Mouse (Mus musculus) midbrain, embryonic 11.5 days (tissue): Measurements from ENCODE around the gene 1700020D05Rik. TPM values are rescaled to one million over a fixed set of nuclear protein-coding genes. Genes with fewer than 3 reads are reported as not detected.
"Not testable (repeated sequence)": the region's sequence is repeated elsewhere in the genome, so short reads cannot be mapped to it uniquely, and the experiment has no call there.

ENCODE experiments used
- ATAC-seq: fragments of 200-750 bp; cut with Nextera tagmentation; 2 replicates; pipeline ENCODE4 v1.8.0; 2017; ENCODE audit warnings: moderate TSS enrichment, moderate library complexity; ENCODE audit not compliant: low FRiP score
- DNase-seq: peaks from one replicate; pipeline ENCODE4 v3.0.0; 2015; ENCODE audit warnings: low spot score; ENCODE audit errors: missing footprints
- H3K27ac ChIP-seq: fragments of 300-500 bp; sonication (generic); 2 replicates; pipeline ENCODE4 v1.5.1; 2014; ENCODE audit warnings: low read depth, low read length
- H3K27me3 ChIP-seq: fragments of 300-500 bp; sonication (generic); 2 replicates; pipeline ENCODE4 v1.6.1; 2014; ENCODE audit warnings: mild to moderate bottlenecking, low read length, moderate library complexity, mixed read lengths; ENCODE audit not compliant: control insufficient read depth, insufficient read depth
- H3K36me3 ChIP-seq: fragments of 300-500 bp; sonication (generic); 2 replicates; pipeline ENCODE4 v1.6.1; 2014; ENCODE audit warnings: mild to moderate bottlenecking, low read length, moderate library complexity, mixed read lengths; ENCODE audit not compliant: control insufficient read depth, insufficient read depth
- H3K4me1 ChIP-seq: fragments of 300-500 bp; sonication (generic); 2 replicates; pipeline ENCODE4 v1.6.1; 2014; ENCODE audit warnings: low read length; ENCODE audit not compliant: control insufficient read depth, insufficient read depth
- H3K4me2 ChIP-seq: fragments of 300-500 bp; sonication (generic); 2 replicates; pipeline ENCODE4 v1.6.1; 2014; ENCODE audit warnings: mild to moderate bottlenecking, moderate library complexity
- H3K4me3 ChIP-seq: fragments of 300-500 bp; sonication (generic); 2 replicates; pipeline ENCODE4 v1.5.1; 2014; ENCODE audit warnings: low read depth, low read length
- H3K9ac ChIP-seq: fragments of 300-500 bp; sonication (generic); 2 replicates; pipeline ENCODE4 v1.6.1; 2014; ENCODE audit warnings: low read length
- H3K9me3 ChIP-seq: fragments of 300-500 bp; sonication (generic); 2 replicates; pipeline ENCODE4 v1.6.1; 2016; ENCODE audit warnings: low read length; ENCODE audit not compliant: control insufficient read depth
- WGBS: fragments of 180-500 bp; shearing (Covaris S2); extraction: QIAGEN DNeasy Blood & Tissue Kit; methylation state at CpG from one replicate; pipeline ENCODE4 v1.1.7; 2014; 5-methylcytosine and 5-hydroxymethylcytosine counted together
- polyA plus RNA-seq: library from polyadenylated mRNA; unstranded; fragments of >200 nt; fragmentation: Nextera tagmentation; extraction: Ambion mirVana; gene quantifications from 2 replicates; pipeline ENCODE4 v1.2.1, GENCODE M21; 2014

1700020D05Rik gene
- polyA plus RNA-seq, 1 experiment from 2014 or later: not detected

- WGBS: 95% methylated on average over 2 of the region's 2 CpGs
- no peak for ATAC-seq
- H3K4me1 ChIP-seq: no peaks in the 10 kb centered on the region
- no peaks in the 10 kb centered on the region for H3K9me3 ChIP-seq
- no peak overlapping the region for H3K27ac ChIP-seq
- H3K4me3 ChIP-seq: no peak overlapping the region
- no peak overlapping the region for H3K4me2 ChIP-seq
- peaks cover 2% of the 10 kb centered on the region; the same call in 1 of the 2 replicates for H3K36me3 ChIP-seq
- H3K27me3 ChIP-seq: no peaks in the 10 kb centered on the region
- H3K9ac ChIP-seq: no peak overlapping the region
- no peak for DNase-seq
Observed at GRCm38 (mm10) chr19:5500330-5500875, 3.2 kb downstream of the 1700020D05Rik start.

GRCm38 (mm10) chr19:5496052-5496370 is 7.6 kb downstream of the 1700020D05Rik start:
- DNase-seq (no peak), ATAC-seq (no peak)
- 92% methylated on average over 16 of the region's 16 CpGs for WGBS
- peaks cover 14% of the 10 kb centered on the region for H3K36me3 ChIP-seq
- no peaks in the 10 kb centered on the region for H3K27me3 ChIP-seq
- H3K27ac ChIP-seq: no peak overlapping the region
- H3K9me3 ChIP-seq: no peaks in the 10 kb centered on the region
- H3K4me2 ChIP-seq: no peak overlapping the region
- no peak overlapping the region for H3K4me3 ChIP-seq
- H3K4me1 ChIP-seq: peaks cover 12% of the 10 kb centered on the region
- no peak overlapping the region for H3K9ac ChIP-seq

- Histone ChIP-seq H3K4me3 (no peak overlapping the region), H3K27me3 (no peaks in the 10 kb centered on the region), H3K27ac (no peak overlapping the region), H3K36me3 (peaks cover 14% of the 10 kb centered on the region), H3K4me2 (no peak overlapping the region), H3K9me3 (no peaks in the 10 kb centered on the region), H3K4me1 (peaks cover 12% of the 10 kb centered on the region), H3K9ac (no peak overlapping the region)
- DNase-seq (peak; percentile 89), ATAC-seq (no peak)
- WGBS: 83% methylated on average over 12 of the region's 12 CpGs
Observed at GRCm38 (mm10) chr19:5495353-5496051, 8.1 kb downstream of the 1700020D05Rik start.

GRCm38 (mm10) chr19:5494314-5494713 is 9.3 kb downstream of the 1700020D05Rik start:
- ATAC-seq (no peak), DNase-seq (no peak)
- Histone ChIP-seq H3K27me3 (no peaks in the 10 kb centered on the region), H3K9me3 (no peaks in the 10 kb centered on the region), H3K4me1 (peaks cover 19% of the 10 kb centered on the region), H3K36me3 (peaks cover 14% of the 10 kb centered on the region), H3K9ac (no peak overlapping the region), H3K4me2 (no peak overlapping the region), H3K4me3 (no peak overlapping the region), H3K27ac (no peak overlapping the region)
- 88% methylated on average over 3 of the region's 3 CpGs for WGBS

GRCm38 (mm10) chr19:5493301-5493721 is 10.3 kb downstream of the 1700020D05Rik start:
- not testable (repeated sequence) for H3K9me3 ChIP-seq, H3K9ac ChIP-seq, H3K27me3 ChIP-seq, H3K4me2 ChIP-seq, ATAC-seq, H3K27ac ChIP-seq, DNase-seq, H3K4me3 ChIP-seq
- 66% methylated on average over 9 of the region's 9 CpGs for WGBS
- Histone ChIP-seq H3K36me3 (peaks cover 14% of the 10 kb centered on the region), H3K4me1 (peaks cover 24% of the 10 kb centered on the region)

- Histone ChIP-seq H3K9ac (no peak overlapping the region), H3K27ac (no peak overlapping the region), H3K9me3 (no peaks in the 10 kb centered on the region), H3K4me2 (no peak overlapping the region), H3K4me3 (no peak overlapping the region), H3K27me3 (no peaks in the 10 kb centered on the region), H3K4me1 (peaks cover 25% of the 10 kb centered on the region), H3K36me3 (peaks cover 14% of the 10 kb centered on the region)
- DNase-seq (no peak), ATAC-seq (no peak)
- 92% methylated on average over 4 of the region's 4 CpGs for WGBS
Observed at GRCm38 (mm10) chr19:5492641-5493040, 10.9 kb downstream of the 1700020D05Rik start.

GRCm38 (mm10) chr19:5490898-5491708 is 12.5 kb downstream of the 1700020D05Rik start:
- ATAC-seq (peak; percentile 8; the same call in 1 of the 2 replicates), DNase-seq (peak; percentile 97)
- Histone ChIP-seq H3K36me3 (peaks cover 12% of the 10 kb centered on the region), H3K4me1 (peaks cover 33% of the 10 kb centered on the region), H3K9ac (peak overlapping the region; percentile 96), H3K4me3 (peak overlapping the region; percentile 98), H3K9me3 (no peaks in the 10 kb centered on the region), H3K4me2 (peak overlapping the region; percentile 87), H3K27me3 (no peaks in the 10 kb centered on the region), H3K27ac (peak overlapping the region; percentile 99)
- WGBS: under 1% methylated on average over 58 of the region's 59 CpGs

- peak within 1 kb of the TSS; percentile 99 for H3K27ac ChIP-seq
- H3K27me3 ChIP-seq: no peaks in the 10 kb centered on the region
- peak within 1 kb of the TSS; percentile 96 for H3K9ac ChIP-seq
- no peaks in the 10 kb centered on the region for H3K9me3 ChIP-seq
- peaks cover 33% of the 10 kb centered on the region for H3K4me1 ChIP-seq
- H3K36me3 ChIP-seq: peaks cover 12% of the 10 kb centered on the region
- peak within 1 kb of the TSS; percentile 87 for H3K4me2 ChIP-seq
- ATAC-seq: peak; percentile 72
- peak within 1 kb of the TSS; percentile 98 for H3K4me3 ChIP-seq
- DNase-seq: peak; percentile 99
- under 1% methylated on average over 60 of the region's 62 CpGs for WGBS
Observed at GRCm38 (mm10) chr19:5490313-5490897, 13.2 kb downstream of the 1700020D05Rik start, which contains the start of gene Cfl1. Gene Cfl1, plus strand, starts transcription at chr19:5490455.
